Mouse (Mus musculus): Measurements from ENCODE around the gene Rdm1.
"Not testable (repeated sequence)": the region's sequence is repeated elsewhere in the genome, so short reads cannot be mapped to it uniquely, and the experiment has no call there.

The Rdm1 gene

DNA sequence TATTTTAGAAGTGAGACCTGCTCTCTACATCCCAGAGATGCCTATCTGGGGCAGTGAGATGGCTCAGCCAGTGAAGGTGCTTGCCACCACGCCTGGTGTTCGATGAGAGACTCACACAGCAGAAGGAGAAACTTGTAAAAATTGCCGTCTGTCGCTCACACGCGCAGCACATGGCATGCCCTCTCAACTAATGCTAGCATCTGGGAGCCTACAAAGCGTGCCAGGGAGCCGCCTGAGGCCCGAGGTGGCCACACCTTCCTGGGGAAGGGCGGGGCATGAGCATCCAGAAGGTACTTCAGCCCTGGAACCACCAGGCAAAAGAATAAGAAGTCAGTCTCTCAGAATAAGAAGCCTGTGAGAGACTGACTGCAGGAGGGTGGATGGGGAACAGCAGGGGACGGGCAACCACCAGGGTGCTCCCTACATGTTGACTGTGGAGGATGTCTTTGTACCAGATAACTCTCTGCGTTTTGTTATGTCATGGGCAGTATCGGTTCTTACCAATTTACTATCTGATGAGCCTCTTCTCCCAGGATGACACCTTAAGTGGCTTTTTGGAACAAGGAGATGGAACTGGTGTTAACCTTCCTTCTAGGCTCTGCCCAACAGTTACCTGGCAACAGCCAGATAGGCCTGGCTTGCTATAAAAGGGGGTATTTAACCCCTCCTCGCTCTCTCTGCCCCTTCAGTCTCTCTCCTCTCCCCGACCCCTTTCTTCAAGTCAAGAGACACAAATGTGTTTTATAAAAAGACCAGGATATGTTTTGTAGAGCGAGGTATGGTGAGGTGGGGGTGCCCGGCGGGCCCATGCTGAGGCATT lies 9.8 kb upstream of the Rdm1 start:
- DNase-seq: no peak

DNA sequence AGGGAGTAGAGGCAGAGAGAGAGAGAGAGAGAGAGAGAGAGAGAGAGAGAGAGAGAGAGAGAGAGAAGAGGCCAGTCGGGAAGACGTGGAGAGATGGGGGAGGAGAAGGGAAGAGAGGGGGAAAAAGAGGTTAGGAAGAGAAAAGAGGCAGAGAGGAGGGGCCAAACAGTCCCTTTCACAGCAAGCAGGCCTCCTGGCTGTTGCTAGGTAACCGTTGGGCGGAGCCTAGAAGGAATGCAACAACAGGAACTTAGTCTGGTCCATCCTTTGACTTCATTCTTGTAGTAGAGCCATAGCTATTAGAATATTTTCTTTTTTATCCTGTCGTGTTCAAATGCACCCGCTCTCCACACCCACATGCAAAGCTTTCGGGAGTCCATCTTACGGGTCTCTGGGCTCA lies 9.1 kb upstream of the Rdm1 start:
- DNase-seq: peak; percentile 36 to 50

DNA sequence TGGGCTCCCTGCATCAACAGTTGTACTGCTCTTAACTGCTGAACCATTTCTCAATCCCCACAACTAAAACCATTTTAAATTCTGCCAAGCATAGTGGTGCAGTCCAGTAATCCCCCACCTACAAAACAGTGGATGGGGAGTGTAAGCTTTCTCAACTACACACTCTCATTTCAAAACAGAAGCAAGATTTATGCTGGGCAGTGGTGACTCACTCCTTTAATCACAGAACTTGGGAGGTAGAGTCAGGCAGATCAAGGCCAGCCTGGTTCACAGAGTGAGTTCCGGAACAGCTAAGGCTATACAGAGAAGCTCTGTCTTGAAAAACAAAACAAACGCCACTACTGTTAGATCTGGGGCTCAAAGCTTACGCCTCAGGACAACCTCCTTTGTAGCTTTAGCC lies 8.4 kb upstream of the Rdm1 start:
- DNase-seq: no peak

DNA sequence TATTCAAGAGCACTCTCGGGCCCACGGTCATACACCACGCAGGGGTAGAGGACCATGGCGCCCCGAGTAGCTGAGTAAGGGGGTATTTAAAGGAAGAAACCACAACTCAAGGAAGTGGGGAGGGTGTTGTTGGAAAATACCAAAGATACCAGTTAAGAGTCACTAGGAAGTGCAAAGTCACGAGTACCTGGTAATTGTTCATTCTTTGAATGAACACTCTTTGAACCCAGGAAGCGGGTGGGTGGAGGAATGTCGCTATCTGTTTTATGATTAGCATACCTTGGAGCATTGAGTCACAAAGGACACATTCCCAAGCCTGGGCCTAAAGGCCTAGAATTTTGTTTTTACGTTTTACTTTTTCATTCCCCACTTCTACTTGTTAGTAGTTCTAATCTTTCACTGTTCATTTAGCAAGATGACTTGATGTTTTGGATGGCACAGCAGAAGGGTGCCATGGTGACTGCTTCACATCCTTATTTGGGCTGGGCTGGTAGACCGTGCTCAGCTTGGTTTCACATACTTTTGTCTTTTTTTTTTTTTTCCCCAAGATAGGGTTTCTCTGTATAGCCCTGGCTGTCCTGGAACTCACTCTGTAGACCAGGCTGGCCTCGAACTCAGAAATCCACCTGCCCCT lies 6.9 kb upstream of the Rdm1 start:
- DNase-seq: not testable (repeated sequence)

GRCm38 (mm10) chr11:101626649-101626994 lies 373 bp upstream of the Rdm1 start:
- no peak for DNase-seq

- peak; percentile 89 to 92 for DNase-seq
Observed at GRCm38 (mm10) chr11:101627857-101628559, 1.0 kb downstream of the Rdm1 start.

GRCm38 (mm10) chr11:101628733-101629417 lies 1.9 kb downstream of the Rdm1 start:
- DNase-seq: not testable (repeated sequence)

GRCm38 (mm10) chr11:101635660-101636059 lies 8.7 kb downstream of the Rdm1 start:
- no peak for DNase-seq

DNA sequence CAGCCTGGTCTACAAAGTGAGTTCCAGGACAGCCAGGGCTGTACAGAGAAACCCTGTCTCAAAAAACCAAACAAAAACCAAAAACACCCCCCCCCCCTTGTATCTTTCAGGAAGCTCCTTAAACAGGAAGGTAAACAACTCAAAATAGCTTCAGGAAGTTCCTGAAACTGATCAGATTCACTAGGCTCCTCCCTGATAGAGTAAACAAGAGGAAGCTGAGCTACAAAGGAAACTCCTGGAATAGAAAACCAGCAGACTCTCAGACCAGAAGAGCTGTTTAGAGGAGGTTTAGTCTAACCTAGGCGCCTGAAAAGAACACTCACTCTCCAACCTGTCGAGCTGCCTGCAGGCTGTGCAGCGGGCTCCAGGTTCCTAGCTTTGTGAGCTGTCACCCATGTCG lies 12.8 kb downstream of the Rdm1 start:
- no peak for DNase-seq

DNA sequence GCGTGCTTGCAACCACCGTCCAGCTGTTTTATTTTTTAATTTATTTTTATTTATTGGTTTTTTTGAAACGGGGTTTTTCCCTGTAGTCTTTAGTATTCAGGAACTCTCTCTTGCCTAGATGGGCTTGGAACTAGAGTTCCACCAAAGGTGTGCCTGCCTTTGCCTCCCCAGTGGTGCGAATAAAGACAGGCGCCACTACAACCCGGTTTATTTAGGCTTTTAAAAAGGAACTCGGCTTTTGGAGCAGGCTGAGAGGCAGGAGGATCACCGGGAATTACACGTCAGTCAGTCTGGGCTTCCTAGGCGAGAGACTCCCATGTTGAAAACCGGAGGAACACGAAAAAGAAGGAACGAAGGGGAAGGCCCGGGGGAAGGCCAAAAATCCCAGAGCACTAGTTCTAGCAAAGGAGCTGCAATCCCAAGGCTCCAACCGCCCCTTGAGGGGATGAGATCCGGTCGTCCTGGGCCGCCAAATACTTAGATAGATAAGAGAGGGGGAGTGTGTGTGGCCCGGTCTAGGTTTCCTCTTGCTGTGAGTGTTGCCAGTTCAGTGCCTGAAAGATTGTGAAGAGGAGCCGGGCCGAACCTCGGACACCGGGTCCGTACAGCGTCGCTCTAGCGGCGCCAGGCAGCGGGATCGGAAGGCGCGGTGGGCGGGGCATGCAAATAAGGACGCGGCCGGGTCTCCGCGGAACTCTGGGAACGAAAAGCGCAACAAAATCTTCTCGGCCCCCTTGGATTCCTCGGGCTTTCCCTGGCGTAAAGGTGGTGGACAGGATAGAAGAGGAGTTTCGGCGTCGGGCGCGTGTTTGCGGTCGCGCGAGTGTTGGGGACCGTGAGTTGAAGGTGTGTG lies 14.1 kb downstream of the Rdm1 start:
- peak; percentile 85 to 89 for DNase-seq

GRCm38 (mm10) chr11:101641710-101642642 lies 15.0 kb downstream of the Rdm1 start:
- DNase-seq: peak; percentile 30 to 57

GRCm38 (mm10) chr11:101642931-101643330 lies 15.9 kb downstream of the Rdm1 start:
- no peak for DNase-seq

DNA sequence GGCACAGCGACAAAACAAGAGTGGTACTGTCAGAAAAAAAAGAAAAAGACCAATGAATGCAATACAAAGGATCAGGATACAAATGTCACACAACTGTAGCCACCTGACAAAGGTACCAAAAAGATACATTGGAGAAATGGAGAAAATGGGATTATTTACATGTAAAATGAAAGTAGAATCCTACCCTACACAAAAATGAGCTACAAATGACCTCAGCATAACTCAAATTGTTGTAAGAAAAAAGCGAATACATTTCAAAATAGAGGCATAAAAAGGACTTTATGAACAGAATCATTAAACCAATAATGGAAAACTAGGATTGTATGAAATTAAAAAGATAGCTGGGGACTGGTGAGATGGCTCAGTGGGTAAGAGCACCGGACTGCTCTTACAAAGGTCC lies 17.6 kb downstream of the Rdm1 start:
- no peak for DNase-seq

GRCm38 (mm10) chr11:101645043-101645410 lies 18.0 kb downstream of the Rdm1 start:
- not testable (repeated sequence) for DNase-seq

DNA sequence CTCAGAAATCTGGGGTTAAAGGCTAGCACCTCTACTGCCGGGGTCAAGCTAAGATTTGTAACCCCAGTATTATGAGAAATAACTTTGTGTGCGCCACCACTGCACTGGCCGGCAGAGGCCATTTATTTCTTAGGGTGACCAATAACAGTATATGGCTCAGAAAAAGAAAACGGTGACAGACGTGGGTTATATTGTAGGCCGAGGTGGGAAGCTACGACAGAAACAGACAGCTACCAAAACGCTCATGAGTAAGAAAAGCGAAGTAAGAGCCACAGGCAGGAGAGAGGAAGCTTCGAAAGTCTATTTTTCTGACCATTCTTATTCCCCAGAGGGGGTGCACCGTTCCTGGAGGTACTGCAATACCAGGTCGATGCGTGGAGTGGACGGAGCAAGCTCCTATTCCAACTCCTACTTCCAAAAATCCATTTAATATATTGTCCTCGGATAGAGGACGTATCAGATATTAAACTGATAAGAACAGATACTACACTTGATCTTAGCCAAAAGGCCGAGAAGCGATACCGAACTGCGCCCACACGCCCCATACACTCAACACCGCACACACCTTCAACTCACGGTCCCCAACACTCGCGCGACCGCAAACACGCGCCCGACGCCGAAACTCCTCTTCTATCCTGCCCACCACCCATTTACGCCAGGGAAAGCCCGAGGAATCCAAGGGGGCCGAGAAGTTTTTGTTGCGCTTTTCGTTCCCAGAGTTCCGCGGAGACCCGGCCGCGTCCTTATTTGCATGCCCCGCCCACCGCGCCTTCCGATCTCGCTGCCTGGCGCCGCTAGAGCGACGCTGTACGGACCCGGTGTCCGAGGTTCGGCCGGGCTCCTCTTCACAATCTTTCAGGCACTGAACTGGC lies 18.7 kb downstream of the Rdm1 start:
- DNase-seq: peak; percentile 76 to 79

DNA sequence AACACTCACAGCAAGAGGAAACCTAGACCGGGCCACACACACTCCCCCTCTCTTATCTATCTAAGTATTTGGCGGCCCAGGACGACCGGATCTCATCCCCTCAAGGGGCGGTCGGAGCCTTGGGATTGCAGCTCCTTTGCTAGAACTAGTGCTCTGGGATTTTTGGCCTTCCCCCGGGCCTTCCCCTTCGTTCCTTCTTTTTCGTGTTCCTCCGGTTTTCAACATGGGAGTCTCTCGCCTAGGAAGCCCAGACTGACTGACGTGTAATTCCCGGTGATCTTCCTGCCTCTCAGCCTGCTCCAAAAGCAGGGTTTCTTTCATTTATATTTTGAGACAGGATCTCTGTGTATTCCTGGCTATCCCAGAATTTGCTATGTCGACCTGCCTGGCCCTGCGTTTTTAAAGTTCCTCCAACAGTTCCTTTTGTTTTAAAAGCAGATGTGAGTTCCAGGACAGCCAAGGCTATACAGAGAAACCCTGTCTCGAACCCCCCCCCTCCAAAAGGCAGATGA lies 19.3 kb downstream of the Rdm1 start:
- not testable (repeated sequence) for DNase-seq

GRCm38 (mm10) chr11:101647093-101647492 lies 20.1 kb downstream of the Rdm1 start:
- not testable (repeated sequence) for DNase-seq

- DNase-seq: no peak
Observed at GRCm38 (mm10) chr11:101656356-101656755, 29.4 kb downstream of the Rdm1 start.

DNA sequence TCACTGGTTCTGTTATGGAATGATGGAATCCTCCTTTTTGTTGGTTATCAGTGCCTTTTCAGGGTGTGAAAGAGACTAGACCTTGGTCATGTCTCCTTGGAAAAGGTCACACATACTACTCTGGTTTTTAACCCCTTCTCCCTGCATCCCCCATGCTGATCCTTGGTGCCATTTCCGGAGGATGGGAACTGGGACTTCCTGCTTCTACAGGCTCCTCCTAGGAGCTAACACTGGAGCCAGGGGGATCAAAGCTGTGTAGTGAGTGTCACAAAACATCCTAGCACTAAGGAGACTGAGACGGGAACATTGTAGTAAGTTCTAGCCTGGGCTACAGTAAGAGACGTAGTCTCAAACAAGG lies 30.5 kb downstream of the Rdm1 start:
- no peak for DNase-seq
